In genomic region chr10:95218683-95219060, GRCm38 (mm10) we compare ENCODE assay signal across 11 mouse cellular contexts.
DNase-seq lines count a peak whose midpoint lies in the region; ATAC-seq and TF ChIP-seq lines count a peak whose summit lies in the region.
"Had no signal": no experiment of that assay in that cellular context is flagged by ENCODE, and none has a peak within 500 bp of the region (broad histone marks: within the 10 kb centered on the region; RNA-seq: fewer than 3 reads in every experiment).

No protein-coding gene starts in this region.

- TF ChIP-seq POLR2A in liver, adult 2 months (IDR thresholded peaks at IDR 0.05; ENCODE audit: extremely low read depth, insufficient read depth, low read length) = no peak

- H3K4me3 ChIP-seq in liver, adult 2 months (ENCODE audit: insufficient read depth, low read depth, low read length) = no peak overlapping the region
- H3K4me3 ChIP-seq in liver, embryonic 11.5 days (ENCODE audit: low read depth, low read length) = no peak overlapping the region
- no peak overlapping the region for H3K4me3 ChIP-seq in forebrain, embryonic 16.5 days (replicated peaks; ENCODE audit: low read length)
- H3K4me3 ChIP-seq: embryonic facial prominence, embryonic 12.5 days had no signal

- 16% methylated on average over 9 of the region's 9 CpGs for WGBS in liver, adult 2 months
- WGBS in liver, embryonic 11.5 days = 80% methylated on average over 9 of the region's 9 CpGs
- 91% methylated on average over 9 of the region's 9 CpGs for WGBS in forebrain, embryonic 16.5 days

- H3K27me3 ChIP-seq in liver, adult 2 months (ENCODE audit: control insufficient read depth, insufficient read depth, low read length) = no peaks in the 10 kb centered on the region
- no peaks in the 10 kb centered on the region for H3K27me3 ChIP-seq in liver, embryonic 11.5 days (replicated peaks; ENCODE audit: control insufficient read depth, insufficient read depth, low read length)
- no peaks in the 10 kb centered on the region for H3K27me3 ChIP-seq in forebrain, embryonic 16.5 days (replicated peaks; ENCODE audit: control insufficient read depth, insufficient read depth, low read length)
- H3K27me3 ChIP-seq: embryonic facial prominence, embryonic 12.5 days had no signal

- TF ChIP-seq CTCF in liver, adult 2 months (IDR thresholded peaks at IDR 0.05; ENCODE audit: low read depth, low read length) = no peak

- ATAC-seq in liver, embryonic 11.5 days (replicated peaks; ENCODE audit: low FRiP score) = no peak
- ATAC-seq in forebrain, embryonic 16.5 days = no peak

- peaks cover 6% of the 10 kb centered on the region for H3K4me1 ChIP-seq in liver, adult 2 months (ENCODE audit: control insufficient read depth, insufficient read depth, low read length)
- H3K4me1 ChIP-seq in liver, embryonic 11.5 days (replicated peaks; ENCODE audit: control insufficient read depth, insufficient read depth, low read length) = no peaks in the 10 kb centered on the region
- H3K4me1 ChIP-seq in forebrain, embryonic 16.5 days (replicated peaks; ENCODE audit: control insufficient read depth, insufficient read depth, low read length) = no peaks in the 10 kb centered on the region

- H3K9me3 ChIP-seq in liver, embryonic 11.5 days (ENCODE audit: control insufficient read depth, low read length) = no peaks in the 10 kb centered on the region
- H3K9me3 ChIP-seq in forebrain, embryonic 16.5 days (ENCODE audit: control insufficient read depth, low read length) = no peaks in the 10 kb centered on the region
- H3K9me3 ChIP-seq: embryonic facial prominence, embryonic 12.5 days had no signal

- no peaks in the 10 kb centered on the region; the same call in 1 of the 2 replicates for H3K79me2 ChIP-seq in liver, adult 2 months (ENCODE audit: control insufficient read depth, insufficient read depth, low read length)

- H3K9ac ChIP-seq in liver, adult 2 months (ENCODE audit: low read depth, low read length) = no peak overlapping the region; the same call in 1 of the 2 replicates
- no peak overlapping the region for H3K9ac ChIP-seq in liver, embryonic 11.5 days (ENCODE audit: low read depth, low read length)
- H3K9ac ChIP-seq in forebrain, embryonic 16.5 days (replicated peaks; ENCODE audit: low read depth, low read length) = no peak overlapping the region
- H3K9ac ChIP-seq: embryonic facial prominence, embryonic 12.5 days had no signal

- H3K36me3 ChIP-seq in liver, adult 2 months (ENCODE audit: control insufficient read depth, insufficient read depth, low read length) = no peaks in the 10 kb centered on the region
- no peaks in the 10 kb centered on the region for H3K36me3 ChIP-seq in liver, embryonic 11.5 days (ENCODE audit: control insufficient read depth, insufficient read depth, low read length)
- H3K36me3 ChIP-seq in forebrain, embryonic 16.5 days (ENCODE audit: control insufficient read depth, insufficient read depth) = no peaks in the 10 kb centered on the region
- H3K36me3 ChIP-seq: embryonic facial prominence, embryonic 12.5 days had no signal

- peak overlapping the region; percentile 75 for H3K27ac ChIP-seq in liver, adult 2 months (replicated peaks; ENCODE audit: insufficient read depth, low read depth, low read length)
- no peak overlapping the region for H3K27ac ChIP-seq in liver, embryonic 11.5 days (ENCODE audit: low read depth, low read length)
- no peak overlapping the region for H3K27ac ChIP-seq in forebrain, embryonic 16.5 days (ENCODE audit: low read length)
- H3K27ac ChIP-seq: embryonic facial prominence, embryonic 12.5 days had no signal

- no peak overlapping the region for H3K4me2 ChIP-seq in liver, embryonic 11.5 days
- no peak overlapping the region for H3K4me2 ChIP-seq in forebrain, embryonic 16.5 days (ENCODE audit: low read length)
- H3K4me2 ChIP-seq: embryonic facial prominence, embryonic 12.5 days; midbrain, embryonic 11.5 days had no signal

- intact Hi-C loops in heart, postnatal 25 days (cut with DNase I) = loop anchor here (5.0 kb wide), 3 partner anchors 99 to 199 kb away; partner anchors contain the start of gene Socs2

- DNase-seq in liver, adult 2 months (ENCODE audit: extremely low read depth, low read depth, low spot score) = peak; percentile 62
- DNase-seq in liver, embryonic 11.5 days (ENCODE audit: low spot score) = no peak
- DNase-seq in adrenal gland, postnatal 14 days = peak; percentile 78
- DNase-seq in heart, postnatal 25 days (ENCODE audit: low spot score) = peak; percentile 56
- DNase-seq in lung, postnatal 4 days = peak; percentile 38 to 75
- no peak for DNase-seq in embryo, embryonic 9.5 days (ENCODE audit: extremely low spot score)
- no peak for DNase-seq in gastrocnemius, postnatal 10 days
- DNase-seq: thymus, postnatal 25 days had no signal

Comparison
In these comparisons a context has a peak if more than half of its experiments do, and no peak if none do; other contexts are left out.
1. DNase-seq: peak in liver, adult 2 months (single experiment), adrenal gland, postnatal 14 days (single experiment), heart, postnatal 25 days (single experiment) and lung, postnatal 4 days (2 of 2); none in liver, embryonic 11.5 days (single experiment), embryo, embryonic 9.5 days (single experiment) and gastrocnemius, postnatal 10 days (single experiment).